ENCODE assay signal across 28 mouse cellular contexts in genomic region chr10:94734829-94735228, GRCm38 (mm10). TPM values are rescaled to one million over a fixed set of nuclear protein-coding genes. Genes with fewer than 3 reads are reported as not detected.
A peak's percentile ranks its signal among the peaks of the same experiment; 100 is the strongest.
DNase-seq lines count a peak whose midpoint lies in the region; ATAC-seq and TF ChIP-seq lines count a peak whose summit lies in the region.
"Had no signal": no experiment of that assay in that cellular context is flagged by ENCODE, and none has a peak within 500 bp of the region (broad histone marks: within the 10 kb centered on the region; RNA-seq: fewer than 3 reads in every experiment).

No protein-coding gene starts in this region.

- no peak for DNase-seq in liver, embryonic 11.5 days (ENCODE audit: low spot score)
- DNase-seq in liver, postnatal 0 days = no peak
- peak; percentile 14 for DNase-seq in c-Kit-positive CD71-positive TER-119-positive erythroid progenitor cells, embryonic 14.5 days (ENCODE audit: low spot score)
- DNase-seq in liver, embryonic 13.5 days = no peak
- no peak for DNase-seq in layer of hippocampus, postnatal 10 days (ENCODE audit: low spot score in 2 of 2)
- DNase-seq in adrenal gland, adult 18-20 months (ENCODE audit: low spot score in 2 of 2) = no peak
- no peak for DNase-seq in layer of hippocampus, adult 2 months (ENCODE audit: low spot score in 2 of 2)
- DNase-seq: adrenal gland, adult 2 months; adrenal gland, postnatal 14 days; cerebellum, adult 2 months; cerebellum, adult 9-11 months; cerebellum, postnatal 25 days; embryo, embryonic 11 days; forebrain, postnatal 0 days; gastrocnemius, postnatal 25 days; heart, adult 18-20 months; heart, postnatal 10 days; heart, postnatal 36 days had no signal

- ATAC-seq in liver, embryonic 11.5 days (replicated peaks; ENCODE audit: low FRiP score) = peak; percentile 53; the same call in 1 of the 2 replicates
- ATAC-seq in liver, postnatal 0 days = no peak
- ATAC-seq in liver, embryonic 13.5 days (ENCODE audit: low read depth) = peak; percentile 51; the same call in 1 of the 2 replicates
- ATAC-seq in megakaryocyte progenitor cell, adult 5-6 weeks (replicated peaks; ENCODE audit: poor library complexity) = peak; percentile 77
- ATAC-seq: forebrain, embryonic 14.5 days; forebrain, postnatal 0 days; hindbrain, embryonic 16.5 days; Patski had no signal

- no peak overlapping the region for H3K4me2 ChIP-seq in liver, embryonic 11.5 days
- H3K4me2 ChIP-seq in liver, postnatal 0 days (ENCODE audit: low read depth, low read length) = no peak overlapping the region
- H3K4me2 ChIP-seq in liver, embryonic 13.5 days = no peak overlapping the region
- H3K4me2 ChIP-seq: embryonic facial prominence, embryonic 13.5 days; heart, embryonic 12.5 days; heart, embryonic 15.5 days; hindbrain, embryonic 13.5 days had no signal

- H3K9ac ChIP-seq in liver, embryonic 11.5 days (ENCODE audit: low read depth, low read length) = no peak overlapping the region
- H3K9ac ChIP-seq in liver, postnatal 0 days (replicated peaks) = no peak overlapping the region
- no peak overlapping the region for H3K9ac ChIP-seq in liver, embryonic 13.5 days
- H3K9ac ChIP-seq: embryonic facial prominence, embryonic 13.5 days; forebrain, postnatal 0 days; heart, embryonic 12.5 days; heart, embryonic 15.5 days; hindbrain, embryonic 13.5 days had no signal

- no peak for TF ChIP-seq CTCF in liver, postnatal 0 days (IDR thresholded peaks at IDR 0.05; ENCODE audit: low read depth)
- no peak for TF ChIP-seq CTCF in layer of hippocampus, adult 2 months (conservative IDR thresholded peaks at IDR 0.05)

- H3K4me1 ChIP-seq in liver, embryonic 11.5 days (replicated peaks; ENCODE audit: control insufficient read depth, insufficient read depth, low read length) = peaks cover 2% of the 10 kb centered on the region
- no peaks in the 10 kb centered on the region for H3K4me1 ChIP-seq in liver, postnatal 0 days (ENCODE audit: insufficient read depth)
- peaks cover 15% of the 10 kb centered on the region for H3K4me1 ChIP-seq in liver, embryonic 13.5 days (replicated peaks)
- H3K4me1 ChIP-seq: embryonic facial prominence, embryonic 10.5 days; embryonic facial prominence, embryonic 13.5 days; heart, embryonic 12.5 days; heart, embryonic 15.5 days; hindbrain, embryonic 10.5 days had no signal

- H3K9me3 ChIP-seq in liver, embryonic 11.5 days (ENCODE audit: control insufficient read depth, low read length) = no peaks in the 10 kb centered on the region
- no peaks in the 10 kb centered on the region for H3K9me3 ChIP-seq in liver, postnatal 0 days (ENCODE audit: low read length)
- H3K9me3 ChIP-seq in liver, embryonic 13.5 days (replicated peaks) = no peaks in the 10 kb centered on the region
- H3K9me3 ChIP-seq: embryonic facial prominence, embryonic 10.5 days; embryonic facial prominence, embryonic 13.5 days; heart, embryonic 12.5 days; heart, embryonic 15.5 days; hindbrain, embryonic 10.5 days; hindbrain, embryonic 13.5 days had no signal

- no peak overlapping the region for H3K27ac ChIP-seq in liver, embryonic 11.5 days (ENCODE audit: low read depth, low read length)
- H3K27ac ChIP-seq in liver, postnatal 0 days (ENCODE audit: low read depth) = no peak overlapping the region
- no peak overlapping the region for H3K27ac ChIP-seq in liver, embryonic 13.5 days
- no peak overlapping the region for H3K27ac ChIP-seq in layer of hippocampus, adult 2 months
- H3K27ac ChIP-seq: embryonic facial prominence, embryonic 10.5 days; embryonic facial prominence, embryonic 13.5 days; heart, embryonic 15.5 days; hindbrain, embryonic 10.5 days; hindbrain, embryonic 13.5 days had no signal

- H3K36me3 ChIP-seq in liver, embryonic 11.5 days (ENCODE audit: control insufficient read depth, insufficient read depth, low read length) = no peaks in the 10 kb centered on the region
- no peaks in the 10 kb centered on the region for H3K36me3 ChIP-seq in liver, postnatal 0 days (replicated peaks; ENCODE audit: insufficient read depth, low read length)
- H3K36me3 ChIP-seq in liver, embryonic 13.5 days = no peaks in the 10 kb centered on the region
- H3K36me3 ChIP-seq: embryonic facial prominence, embryonic 10.5 days; embryonic facial prominence, embryonic 13.5 days; heart, embryonic 12.5 days; heart, embryonic 15.5 days; hindbrain, embryonic 10.5 days; hindbrain, embryonic 13.5 days had no signal

- H3K4me3 ChIP-seq in liver, embryonic 11.5 days (ENCODE audit: low read depth, low read length) = no peak overlapping the region
- no peak overlapping the region for H3K4me3 ChIP-seq in liver, postnatal 0 days (ENCODE audit: low read depth, low read length)
- H3K4me3 ChIP-seq in liver, embryonic 13.5 days (replicated peaks) = no peak overlapping the region
- H3K4me3 ChIP-seq in layer of hippocampus, adult 2 months = no peak overlapping the region
- H3K4me3 ChIP-seq: embryonic facial prominence, embryonic 10.5 days; embryonic facial prominence, embryonic 13.5 days; heart, embryonic 12.5 days; heart, embryonic 15.5 days; hindbrain, embryonic 10.5 days; hindbrain, embryonic 13.5 days had no signal

- 70% methylated on average over 3 of the region's 3 CpGs for WGBS in liver, embryonic 11.5 days
- WGBS in liver, postnatal 0 days (ENCODE audit: insufficient replicate concordance) = 68% methylated on average over 3 of the region's 3 CpGs
- 39% methylated on average over 3 of the region's 3 CpGs for WGBS in liver, embryonic 13.5 days (ENCODE audit: insufficient replicate concordance)

- TF ChIP-seq EP300 in liver, postnatal 0 days (IDR thresholded peaks at IDR 0.05; ENCODE audit: low read depth) = no peak

- no peaks in the 10 kb centered on the region for H3K27me3 ChIP-seq in liver, embryonic 11.5 days (replicated peaks; ENCODE audit: control insufficient read depth, insufficient read depth, low read length)
- no peaks in the 10 kb centered on the region for H3K27me3 ChIP-seq in liver, postnatal 0 days (ENCODE audit: insufficient read depth, low read length)
- H3K27me3 ChIP-seq in liver, embryonic 13.5 days = no peaks in the 10 kb centered on the region
- H3K27me3 ChIP-seq: embryonic facial prominence, embryonic 13.5 days; heart, embryonic 12.5 days; heart, embryonic 15.5 days; hindbrain, embryonic 13.5 days; Patski had no signal

RNA-seq across cellular contexts. Expression of gene Cep83, which starts 46.4 kb away (rescaled TPM):
- polyA plus RNA-seq in liver, embryonic 11.5 days (2014; fragmentation: Nextera tagmentation; extraction: Ambion mirVana) = 19.1 and 20.1 TPM in 2 replicates
- 5.7 and 5.9 TPM in 2 replicates for polyA plus RNA-seq in liver, postnatal 0 days (2015; fragmentation: Nextera tagmentation; extraction: Ambion mirVana)
- polyA plus RNA-seq in liver, embryonic 13.5 days (2015; fragmentation: Nextera tagmentation; extraction: Ambion mirVana) = 10.6 and 12.5 TPM in 2 replicates
- total RNA-seq in megakaryocyte progenitor cell, adult 5-6 weeks (2015) = 67.1 and 67.2 TPM in 2 replicates
- total RNA-seq in megakaryocyte progenitor cell, adult 5-6 weeks (2017) = 70.5 and 87.7 TPM in 2 replicates
- total RNA-seq in layer of hippocampus, postnatal 10 days (2021) = 10 to 100 TPM; 33.8 to 36.8 TPM
- total RNA-seq in adrenal gland, adult 18-20 months (2021) = 1 to 10 TPM; 8.0 to 8.2 TPM
- total RNA-seq in layer of hippocampus, adult 2 months (2021) = 10 to 100 TPM; 30.6 to 32.5 TPM
